Mouse (Mus musculus) forebrain, embryonic 12.5 days (tissue): ENCODE data around the gene Slc16a10. TPM values are rescaled to one million over a fixed set of nuclear protein-coding genes. Genes with fewer than 3 reads are reported as not detected.

Experiments
- ATAC-seq: fragments of 200-750 bp; cut with Nextera tagmentation; 2 replicates; pipeline ENCODE4 v1.8.0; 2017; ENCODE audit warnings: moderate TSS enrichment; ENCODE audit not compliant: low FRiP score
- H3K27ac ChIP-seq: fragments of 300-500 bp; sonication (generic); 2 replicates; pipeline ENCODE4 v1.5.1; 2016; ENCODE audit warnings: mild to moderate bottlenecking
- H3K27me3 ChIP-seq: fragments of 300-500 bp; sonication (generic); 2 replicates; pipeline ENCODE4 v1.6.1; 2016; ENCODE audit warnings: mild to moderate bottlenecking
- H3K36me3 ChIP-seq: fragments of 300-500 bp; sonication (generic); replicated peaks from 2 replicates; pipeline ENCODE4 v1.6.1; 2016; ENCODE audit warnings: mild to moderate bottlenecking
- H3K4me1 ChIP-seq: fragments of 300-500 bp; sonication (generic); 2 replicates; pipeline ENCODE4 v1.6.1; 2016
- H3K4me2 ChIP-seq: fragments of 300-500 bp; sonication (generic); 2 replicates; pipeline ENCODE4 v1.6.1; 2016; ENCODE audit warnings: mild to moderate bottlenecking, moderate library complexity
- H3K4me3 ChIP-seq: fragments of 300-500 bp; sonication (generic); replicated peaks from 2 replicates; pipeline ENCODE4 v1.5.1; 2016; ENCODE audit warnings: mild to moderate bottlenecking
- H3K9ac ChIP-seq: fragments of 300-500 bp; sonication (generic); 2 replicates; pipeline ENCODE4 v1.6.1; 2016; ENCODE audit warnings: mild to moderate bottlenecking
- H3K9me3 ChIP-seq: fragments of 300-500 bp; sonication (generic); 2 replicates; pipeline ENCODE4 v1.6.1; 2016
- whole genome bisulfite sequencing: fragments of 180-500 bp; shearing (Covaris S2); methylation state at CpG from one replicate; pipeline ENCODE4 v1.1.7; 2016; 5-methylcytosine and 5-hydroxymethylcytosine counted together
- polyA plus RNA-seq: library from polyadenylated mRNA; unstranded; fragments of >200 nt; fragmentation: Nextera tagmentation; extraction: Ambion mirVana; gene quantifications from 2 replicates; pipeline ENCODE4 v1.2.1, GENCODE M21; 2016

Slc16a10 gene
- 5.4 and 8.7 TPM in 2 replicates for polyA plus RNA-seq

DNA sequence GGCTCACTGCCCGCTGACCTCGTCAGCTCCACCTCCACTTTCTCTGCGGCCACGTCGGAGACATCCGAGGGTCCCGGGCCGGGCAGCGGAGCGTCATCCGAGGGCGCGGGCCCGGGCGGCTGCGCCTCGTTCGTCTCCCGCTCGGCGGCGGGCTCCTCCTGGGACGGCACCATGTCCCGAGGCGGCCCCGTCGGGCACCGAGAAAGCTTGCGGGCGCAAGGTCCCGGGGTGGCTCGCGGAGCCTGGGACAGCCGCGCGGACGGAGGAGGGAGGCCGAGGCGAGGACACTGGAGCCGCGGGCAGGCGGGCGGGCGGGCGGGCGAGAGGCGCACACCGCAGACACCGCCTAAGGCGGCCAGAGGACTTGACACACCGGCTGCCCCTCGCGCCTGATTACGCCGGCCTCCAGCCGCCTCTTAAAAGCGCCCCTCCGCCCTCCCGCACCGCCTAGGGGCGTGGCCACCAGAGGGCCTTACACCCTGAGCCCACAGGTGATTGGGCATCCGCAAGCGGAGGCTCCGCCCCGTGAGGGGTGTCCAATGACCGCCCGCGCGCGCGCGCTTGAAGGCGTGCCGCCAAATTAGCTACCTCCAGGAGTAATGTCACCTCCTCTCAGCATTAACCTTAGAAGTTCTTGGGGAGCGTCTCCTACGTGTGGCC is at the start of gene Slc16a10:
Gene Slc16a10 (minus strand): TSS at position 395 of the 660 bp plus-strand sequence.
- Histone ChIP-seq H3K4me3 (peak within 1 kb of the TSS; percentile 65), H3K27me3 (peaks cover 24% of the 10 kb centered on the region), H3K36me3 (no peaks in the 10 kb centered on the region), H3K4me1 (peaks cover 9% of the 10 kb centered on the region; the same call in 1 of the 2 replicates), H3K9ac (peak within 1 kb of the TSS; percentile 77), H3K4me2 (peak within 1 kb of the TSS; percentile 96), H3K27ac (no peak within 1 kb of the TSS), H3K9me3 (no peaks in the 10 kb centered on the region)
- ATAC-seq = peak; percentile 99
- WGBS = under 1% methylated on average over 55 of the region's 76 CpGs

DNA sequence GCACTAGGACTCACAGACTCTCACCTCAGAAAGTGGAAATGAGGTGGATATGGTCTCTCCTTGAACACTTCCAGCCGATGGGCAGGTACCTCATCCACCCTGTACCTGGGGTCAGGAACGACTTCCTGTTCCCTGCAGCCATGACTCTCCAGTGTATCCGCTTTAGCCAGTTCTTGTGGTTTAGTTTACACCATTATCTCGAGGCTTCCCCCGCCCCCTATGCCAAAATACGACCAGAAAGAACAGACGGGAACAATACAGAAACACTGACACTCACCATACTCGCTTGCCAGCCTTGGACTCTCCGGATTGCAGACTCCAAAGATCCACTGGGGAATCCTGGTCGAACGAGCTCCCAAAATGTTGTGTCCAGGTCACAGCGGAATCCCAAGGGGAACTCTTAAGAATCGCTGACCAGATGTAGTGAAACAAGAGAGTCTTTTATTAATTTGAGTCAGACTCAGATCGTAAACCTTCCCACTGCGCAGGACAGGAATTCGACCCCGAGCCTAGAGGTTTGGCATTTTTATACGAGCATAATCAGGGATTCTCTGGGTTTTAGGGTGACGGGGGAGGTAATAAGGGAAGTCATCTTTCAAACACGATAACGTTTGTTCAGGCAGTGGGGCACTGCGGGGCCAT is 49.4 kb upstream of the Slc16a10 start:
- Histone ChIP-seq H3K4me3 (no peak overlapping the region), H3K27me3 (no peaks in the 10 kb centered on the region), H3K4me1 (no peaks in the 10 kb centered on the region), H3K36me3 (no peaks in the 10 kb centered on the region), H3K27ac (no peak overlapping the region), H3K4me2 (no peak overlapping the region), H3K9me3 (no peaks in the 10 kb centered on the region), H3K9ac (no peak overlapping the region)
- 70% methylated on average over 22 of the region's 22 CpGs for WGBS
- ATAC-seq = no peak

DNA sequence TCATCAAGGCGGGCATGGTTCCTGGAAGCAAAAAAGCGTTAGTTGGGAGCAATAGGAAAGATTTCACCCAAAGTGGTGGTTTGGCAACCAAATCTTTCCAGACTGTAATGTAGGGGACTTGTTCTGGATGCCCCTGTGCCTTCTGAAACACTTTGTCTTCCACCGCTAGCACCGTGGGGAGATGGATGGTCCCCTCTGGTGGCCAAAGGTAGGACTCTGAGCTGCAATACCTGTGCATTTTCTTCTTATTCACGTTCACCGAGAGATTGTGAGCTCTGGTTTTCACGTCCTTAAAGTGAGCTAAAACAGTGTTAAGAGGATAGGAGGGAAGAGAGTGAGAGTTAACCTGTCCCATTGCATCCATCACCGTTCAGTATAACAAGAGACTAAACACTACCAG is 48.8 kb upstream of the Slc16a10 start:
- no peak overlapping the region for H3K4me2 ChIP-seq
- no peaks in the 10 kb centered on the region for H3K4me1 ChIP-seq
- H3K4me3 ChIP-seq = no peak overlapping the region
- H3K27ac ChIP-seq = no peak overlapping the region
- H3K27me3 ChIP-seq = no peaks in the 10 kb centered on the region
- H3K9me3 ChIP-seq = no peaks in the 10 kb centered on the region
- ATAC-seq = no peak
- WGBS = 87% methylated on average over 8 of the region's 8 CpGs
- no peaks in the 10 kb centered on the region for H3K36me3 ChIP-seq
- H3K9ac ChIP-seq = no peak overlapping the region

DNA sequence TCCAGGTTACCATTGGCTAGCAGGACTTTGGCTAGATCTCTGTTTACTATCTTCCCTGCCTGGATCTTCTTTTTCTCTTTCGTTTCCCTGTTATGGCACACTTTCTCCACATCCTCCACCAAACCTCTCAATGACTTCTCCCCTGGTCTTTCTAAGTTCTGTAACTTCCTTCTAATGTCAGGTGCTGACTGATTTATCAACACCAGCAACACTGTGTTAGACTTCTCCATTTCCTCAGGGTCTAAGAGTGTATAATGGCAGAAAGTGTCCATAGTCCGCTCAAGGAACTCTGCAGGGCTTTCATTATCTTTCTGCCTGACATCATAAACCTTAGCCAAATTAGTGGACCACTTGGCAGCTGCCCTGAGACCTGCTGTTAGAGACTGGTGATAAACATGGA is 47.6 kb upstream of the Slc16a10 start:
- no peak for ATAC-seq
- H3K27ac ChIP-seq = no peak overlapping the region
- H3K27me3 ChIP-seq = no peaks in the 10 kb centered on the region
- H3K9me3 ChIP-seq = no peaks in the 10 kb centered on the region
- H3K36me3 ChIP-seq = no peaks in the 10 kb centered on the region
- H3K4me2 ChIP-seq = no peak overlapping the region
- H3K4me3 ChIP-seq = no peak overlapping the region
- no peaks in the 10 kb centered on the region for H3K4me1 ChIP-seq
- H3K9ac ChIP-seq = no peak overlapping the region
- WGBS = 95% methylated on average over 2 of the region's 2 CpGs

DNA sequence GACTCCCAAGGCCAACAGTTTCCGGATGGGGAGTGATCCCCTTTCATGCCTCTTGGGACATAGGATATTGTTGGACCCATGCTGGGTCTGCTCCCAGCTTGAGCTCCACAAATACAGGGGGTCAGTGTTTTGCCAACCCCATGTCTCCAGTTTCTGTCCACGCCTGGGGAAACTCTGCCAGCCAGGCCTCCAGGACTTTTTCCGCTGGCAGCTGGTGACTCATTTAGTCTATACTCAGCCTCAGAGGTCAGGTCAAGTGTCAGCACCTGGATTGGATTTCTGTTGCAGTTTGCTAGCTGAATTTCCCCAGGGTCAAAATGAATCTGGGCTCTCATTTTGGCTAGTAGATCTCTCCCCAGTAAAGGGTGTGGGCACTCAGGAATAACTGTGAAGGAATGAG is 46.8 kb upstream of the Slc16a10 start:
- Histone ChIP-seq H3K4me1 (no peaks in the 10 kb centered on the region), H3K9me3 (no peaks in the 10 kb centered on the region), H3K9ac (no peak overlapping the region), H3K27ac (no peak overlapping the region), H3K4me2 (no peak overlapping the region), H3K4me3 (no peak overlapping the region), H3K27me3 (no peaks in the 10 kb centered on the region), H3K36me3 (no peaks in the 10 kb centered on the region)
- 76% methylated on average over 3 of the region's 3 CpGs for WGBS
- no peak for ATAC-seq

DNA sequence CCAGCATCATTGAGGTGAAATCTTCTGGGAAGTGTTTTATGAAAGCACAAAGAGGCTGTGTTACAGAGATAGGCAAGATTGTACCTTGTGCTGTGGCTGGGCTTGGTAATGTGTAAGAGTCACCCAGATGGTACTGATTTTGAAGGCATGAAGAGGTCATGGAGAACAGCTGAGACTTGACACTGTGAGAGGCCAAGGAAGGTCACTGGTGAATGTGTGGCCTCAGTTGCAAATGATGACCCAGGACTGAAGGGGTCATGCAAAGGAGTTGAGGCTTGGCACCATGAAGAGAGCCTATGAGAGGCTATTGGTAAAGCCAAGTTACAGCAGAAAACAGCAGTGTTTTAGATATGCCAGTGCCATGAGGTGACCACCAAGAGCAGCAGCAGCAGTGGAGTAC is 43.9 kb upstream of the Slc16a10 start:
- no peak overlapping the region for H3K4me3 ChIP-seq
- no peak overlapping the region for H3K4me2 ChIP-seq
- H3K9me3 ChIP-seq = no peaks in the 10 kb centered on the region
- no peak overlapping the region for H3K9ac ChIP-seq
- no peak overlapping the region for H3K27ac ChIP-seq
- no peaks in the 10 kb centered on the region for H3K36me3 ChIP-seq
- H3K27me3 ChIP-seq = no peaks in the 10 kb centered on the region
- no peaks in the 10 kb centered on the region for H3K4me1 ChIP-seq
- no peak for ATAC-seq

DNA sequence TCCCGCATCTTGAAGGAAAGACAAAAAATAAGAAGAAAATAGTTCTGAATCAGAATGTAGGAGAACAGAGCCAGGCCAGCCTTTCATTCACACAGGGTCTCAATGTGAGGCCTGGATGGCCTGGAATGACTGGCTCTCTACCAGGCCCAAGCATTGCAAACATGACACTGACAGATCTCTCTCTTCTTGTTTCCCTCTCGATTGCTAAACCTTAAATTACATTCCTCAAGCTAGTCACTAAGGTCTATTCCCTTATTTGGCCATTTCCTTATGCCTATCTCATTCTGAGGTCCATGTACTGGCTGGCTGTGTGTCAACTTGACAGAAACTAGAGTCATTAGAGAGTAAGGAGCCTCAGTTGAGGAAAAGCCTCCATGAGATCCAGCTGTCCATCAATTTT is 38.0 kb upstream of the Slc16a10 start:
- Histone ChIP-seq H3K27me3 (no peaks in the 10 kb centered on the region), H3K4me1 (no peaks in the 10 kb centered on the region), H3K36me3 (no peaks in the 10 kb centered on the region), H3K4me3 (no peak overlapping the region), H3K9ac (no peak overlapping the region), H3K4me2 (no peak overlapping the region), H3K9me3 (no peaks in the 10 kb centered on the region), H3K27ac (no peak overlapping the region)
- WGBS = 92% methylated on average over 2 of the region's 2 CpGs
- no peak for ATAC-seq

DNA sequence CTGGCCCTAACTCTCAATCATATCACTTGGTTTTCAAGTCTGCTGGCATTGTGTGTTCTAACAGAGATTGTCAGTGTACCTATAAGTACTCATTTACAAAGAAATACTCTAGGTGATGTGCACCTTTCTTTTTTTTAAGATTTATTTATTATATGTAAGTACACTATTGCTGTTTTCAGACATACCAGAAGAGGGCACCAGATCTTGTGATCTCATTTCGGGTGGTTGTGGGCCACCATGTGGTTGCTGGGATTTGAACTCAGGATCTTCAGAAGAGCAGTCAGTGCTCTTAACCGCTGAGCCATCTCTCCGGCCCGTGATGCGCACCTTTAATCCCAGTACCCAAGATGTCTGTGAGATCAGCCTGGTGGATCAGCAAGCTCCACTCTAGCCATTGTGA is 37.1 kb upstream of the Slc16a10 start:
- H3K9ac ChIP-seq = no peak overlapping the region
- H3K9me3 ChIP-seq = no peaks in the 10 kb centered on the region
- H3K36me3 ChIP-seq = no peaks in the 10 kb centered on the region
- WGBS = 93% methylated on average over 5 of the region's 5 CpGs
- no peaks in the 10 kb centered on the region for H3K4me1 ChIP-seq
- no peak overlapping the region for H3K4me3 ChIP-seq
- H3K4me2 ChIP-seq = no peak overlapping the region
- H3K27me3 ChIP-seq = no peaks in the 10 kb centered on the region
- ATAC-seq = no peak
- H3K27ac ChIP-seq = no peak overlapping the region

DNA sequence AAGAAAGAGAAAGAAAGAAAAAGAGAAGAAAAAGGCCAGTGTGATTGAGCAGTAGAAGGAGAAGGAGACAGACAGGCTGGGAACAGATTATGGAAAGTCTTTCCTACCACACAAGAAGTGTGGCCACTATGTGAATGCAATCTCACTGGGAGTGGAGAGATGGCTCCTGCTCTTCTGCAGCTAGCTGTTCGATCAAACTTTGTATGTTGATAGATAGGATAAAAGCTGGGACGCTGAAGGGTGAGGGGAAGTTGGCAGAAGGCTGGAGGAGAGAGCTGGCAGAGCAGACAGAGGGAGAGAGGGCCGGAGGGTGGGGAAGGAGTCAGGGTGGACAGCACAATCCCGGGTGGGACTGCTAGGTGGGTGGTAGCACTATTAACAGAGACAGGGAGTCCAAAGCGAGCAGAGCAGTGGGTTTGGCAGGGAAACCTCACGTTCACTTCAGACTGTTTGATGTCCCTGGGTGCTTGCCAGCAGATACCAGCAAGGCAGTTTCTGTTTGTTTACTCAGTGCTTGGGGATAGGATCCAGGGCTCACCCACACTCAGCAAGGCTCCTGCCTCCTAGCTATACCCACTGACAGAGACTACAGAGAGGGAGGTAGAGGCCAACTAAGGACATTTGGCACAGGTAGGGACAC is 35.4 kb upstream of the Slc16a10 start:
- Histone ChIP-seq H3K9me3 (no peaks in the 10 kb centered on the region), H3K27me3 (no peaks in the 10 kb centered on the region), H3K9ac (no peak overlapping the region), H3K36me3 (no peaks in the 10 kb centered on the region), H3K4me1 (no peaks in the 10 kb centered on the region), H3K27ac (no peak overlapping the region), H3K4me3 (no peak overlapping the region), H3K4me2 (no peak overlapping the region)
- 65% methylated on average over 6 of the region's 6 CpGs for WGBS
- no peak for ATAC-seq

DNA sequence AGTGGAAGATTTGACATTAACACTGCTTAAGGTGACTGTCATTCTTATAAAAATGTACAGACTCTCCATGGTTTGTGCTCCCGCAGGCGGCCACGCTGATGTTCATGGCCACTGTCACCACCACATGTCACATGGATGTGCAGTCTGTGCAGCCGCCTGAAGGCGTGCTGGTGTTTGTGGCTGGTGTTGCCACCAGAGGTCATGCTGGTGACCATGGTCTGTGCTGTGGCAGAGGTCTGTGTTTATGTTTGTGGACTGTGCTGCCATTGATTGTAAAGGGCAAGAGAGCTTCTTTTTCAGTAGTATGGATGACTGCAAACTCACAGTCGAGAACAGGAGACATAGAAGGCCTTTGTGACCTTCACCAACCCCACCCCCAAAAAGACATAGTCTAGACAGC is 30.1 kb upstream of the Slc16a10 start:
- no peaks in the 10 kb centered on the region for H3K36me3 ChIP-seq
- H3K4me3 ChIP-seq = no peak overlapping the region
- 89% methylated on average over 6 of the region's 6 CpGs for WGBS
- H3K9ac ChIP-seq = no peak overlapping the region
- ATAC-seq = no peak
- no peak overlapping the region for H3K4me2 ChIP-seq
- H3K9me3 ChIP-seq = no peaks in the 10 kb centered on the region
- H3K4me1 ChIP-seq = no peaks in the 10 kb centered on the region
- H3K27ac ChIP-seq = no peak overlapping the region
- no peaks in the 10 kb centered on the region for H3K27me3 ChIP-seq

DNA sequence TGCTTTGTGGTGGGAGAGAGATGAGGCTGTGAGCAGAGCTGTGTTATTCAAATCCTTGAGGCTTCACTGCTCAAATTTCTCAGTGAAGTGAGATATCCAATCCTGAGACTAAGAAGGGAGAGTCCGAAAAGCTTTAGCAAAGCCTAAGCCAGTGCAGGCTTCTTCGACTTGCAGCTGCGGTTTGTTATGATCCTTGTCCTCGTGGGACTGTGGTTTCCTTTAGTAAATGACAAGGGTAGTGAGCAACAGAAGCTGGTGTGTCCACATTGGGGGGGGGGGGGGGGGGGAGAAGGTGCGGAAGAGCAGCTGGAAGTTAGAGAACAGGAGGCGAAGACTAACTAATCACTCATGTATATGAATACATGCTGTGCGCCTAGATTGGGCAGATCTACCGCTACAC is 29.2 kb upstream of the Slc16a10 start:
- no peaks in the 10 kb centered on the region for H3K36me3 ChIP-seq
- H3K4me1 ChIP-seq = no peaks in the 10 kb centered on the region
- WGBS = 87% methylated on average over 7 of the region's 8 CpGs
- H3K4me3 ChIP-seq = no peak overlapping the region
- H3K4me2 ChIP-seq = no peak overlapping the region
- no peaks in the 10 kb centered on the region for H3K9me3 ChIP-seq
- ATAC-seq = no peak
- H3K27ac ChIP-seq = no peak overlapping the region
- H3K9ac ChIP-seq = no peak overlapping the region
- no peaks in the 10 kb centered on the region for H3K27me3 ChIP-seq

DNA sequence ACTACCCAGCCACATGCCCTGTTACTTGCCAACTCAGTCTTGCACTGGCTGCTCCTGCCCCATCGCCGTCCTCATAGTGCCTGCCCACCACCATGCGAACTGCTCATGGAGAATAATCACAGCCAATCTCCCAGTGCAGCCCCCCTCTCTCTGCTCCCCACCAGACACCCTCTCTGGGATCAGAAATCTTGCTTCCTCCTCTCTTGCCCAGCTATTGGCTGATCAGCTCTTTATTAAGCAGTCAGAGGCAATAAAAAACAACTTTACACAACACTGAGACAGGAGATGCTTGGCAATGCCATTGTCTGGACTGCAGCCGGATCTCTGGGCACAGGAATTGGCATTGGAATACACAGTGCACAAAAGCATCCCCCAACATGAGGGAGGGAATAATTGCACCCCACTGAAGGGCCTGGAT is 28.1 kb upstream of the Slc16a10 start:
- no peak overlapping the region for H3K9ac ChIP-seq
- H3K9me3 ChIP-seq = no peaks in the 10 kb centered on the region
- WGBS = 87% methylated on average over 4 of the region's 4 CpGs
- H3K4me2 ChIP-seq = no peak overlapping the region
- no peak for ATAC-seq
- no peak overlapping the region for H3K4me3 ChIP-seq
- no peaks in the 10 kb centered on the region for H3K4me1 ChIP-seq
- no peaks in the 10 kb centered on the region for H3K27me3 ChIP-seq
- no peaks in the 10 kb centered on the region for H3K36me3 ChIP-seq
- no peak overlapping the region for H3K27ac ChIP-seq

DNA sequence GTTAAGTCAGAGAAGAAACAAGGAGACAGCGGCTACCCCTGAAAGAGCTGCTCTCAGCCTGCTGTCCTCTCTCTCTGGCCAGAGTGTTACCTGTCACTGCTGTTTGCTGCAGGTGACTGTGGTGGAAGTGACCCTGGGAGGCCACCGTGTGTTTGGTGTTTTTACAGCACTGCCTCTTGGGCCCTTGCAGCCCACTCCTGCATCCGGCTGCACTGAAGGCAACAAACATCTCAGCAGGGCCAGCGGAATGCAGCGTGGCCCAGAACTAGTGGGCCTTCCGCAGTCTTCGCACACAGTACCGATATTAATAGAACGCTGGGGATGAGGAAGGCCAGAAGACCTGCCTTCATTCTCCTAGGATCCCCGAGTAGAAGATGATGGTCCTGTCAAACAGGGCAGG is 27.5 kb upstream of the Slc16a10 start:
- no peak overlapping the region for H3K4me3 ChIP-seq
- H3K4me2 ChIP-seq = no peak overlapping the region
- no peak overlapping the region for H3K27ac ChIP-seq
- 92% methylated on average over 10 of the region's 10 CpGs for WGBS
- no peaks in the 10 kb centered on the region for H3K4me1 ChIP-seq
- H3K9ac ChIP-seq = no peak overlapping the region
- no peaks in the 10 kb centered on the region for H3K9me3 ChIP-seq
- no peak for ATAC-seq
- no peaks in the 10 kb centered on the region for H3K36me3 ChIP-seq
- H3K27me3 ChIP-seq = no peaks in the 10 kb centered on the region
